Mouse (Mus musculus) adrenal gland, postnatal 4 days (tissue): ENCODE measurements around the gene Lst1. TPM values are rescaled to one million over a fixed set of nuclear protein-coding genes. Genes with fewer than 3 reads are reported as not detected.

Experiments used
- microRNA-seq: library from miRNA; unstranded; fragments of <30 nt; microRNA quantifications from one replicate; pipeline ENCODE4 v1.2.0, GENCODE M21; 2021
- total RNA-seq, 2 experiments: library from RNA; stranded (reverse); gene quantifications; 2 replicates each; pipeline ENCODE4 v1.2.3; 2021

The Lst1 gene
- total RNA-seq, 2 experiments from 2014 or later: 11.0 to 13.5 TPM

Small RNA genes within 50 kb of the gene (microRNA-seq; reads per million reads assigned to microRNA genes)
- not detected for gene Mir6973a
- not detected for gene Mir6974

Other genes with a start within 250 kb of the Lst1 start
- 10 to 100 TPM; 26.9 to 33.2 TPM for gene Hspa1b, start 229.2 kb downstream of the Lst1 start, total RNA-seq
- not detected for gene Gm20481, start 218.5 kb downstream of the Lst1 start, total RNA-seq
- gene Hspa1a, start 216.3 kb downstream of the Lst1 start, total RNA-seq: 10 to 100 TPM; 12.6 to 14.5 TPM
- gene Hspa1l, start 215.7 kb downstream of the Lst1 start, total RNA-seq: 1 to 10 TPM in 1 of 2 experiments, under 1 TPM in 1; 0.39 to 1.3 TPM
- gene Lsm2, start 206.6 kb downstream of the Lst1 start, total RNA-seq: 10 to 100 TPM; 50.5 to 54.8 TPM
- 10 to 100 TPM; 77.9 to 89.1 TPM for gene Vars, start 187.5 kb downstream of the Lst1 start, total RNA-seq
- gene Vwa7, start 171.9 kb downstream of the Lst1 start, total RNA-seq: 1 to 10 TPM; 1.2 to 1.5 TPM
- gene Sapcd1, start 160.4 kb downstream of the Lst1 start, total RNA-seq: 1 to 10 TPM; 3.8 to 4.1 TPM
- 10 to 100 TPM in 1 of 2 experiments, 1 to 10 TPM in 1; 8.2 to 11.0 TPM for gene Msh5, start 141.7 kb downstream of the Lst1 start, total RNA-seq
- gene Clic1, start 138.5 kb downstream of the Lst1 start, total RNA-seq: 100 to 1,000 TPM; 137 to 146 TPM
- 10 to 100 TPM; 55.1 to 67.4 TPM for gene Ddah2, start 129.4 kb downstream of the Lst1 start, total RNA-seq
- under 1 TPM; 0.31 to 0.34 TPM for gene Ly6g6c, start 123.1 kb downstream of the Lst1 start, total RNA-seq
- under 1 TPM; 0.22 to 0.90 TPM for gene Mpig6b, start 122.3 kb downstream of the Lst1 start, total RNA-seq
- not detected for gene Ly6g6e, start 111.5 kb downstream of the Lst1 start, total RNA-seq
- 1 to 10 TPM; 2.0 to 2.4 TPM for gene Ly6g6d, start 110.4 kb downstream of the Lst1 start, total RNA-seq
- gene Ly6g6f, start 102.8 kb downstream of the Lst1 start, total RNA-seq: not detected
- 10 to 100 TPM; 92.8 to 96.8 TPM for gene Abhd16a, start 99.2 kb downstream of the Lst1 start, total RNA-seq
- not detected for gene Ly6g5c, start 80.2 kb downstream of the Lst1 start, total RNA-seq
- 1 to 10 TPM in 1 of 2 experiments, under 1 TPM in 1; 0.62 to 1.4 TPM for gene Ly6g5b, start 73.0 kb downstream of the Lst1 start, total RNA-seq
- gene Gpank1, start 67.0 kb downstream of the Lst1 start, total RNA-seq: 10 to 100 TPM; 14.7 TPM
- gene Csnk2b, start 66.4 kb downstream of the Lst1 start, total RNA-seq: 100 to 1,000 TPM; 199 to 211 TPM
- 10 to 100 TPM; 29.0 to 30.9 TPM for gene D17H6S53E, start 62.1 kb downstream of the Lst1 start, total RNA-seq
- 10 to 100 TPM in 1 of 2 experiments, 1 to 10 TPM in 1; 6.9 to 54.4 TPM for gene Apom, start 56.4 kb downstream of the Lst1 start, total RNA-seq
- gene Bag6, start 53.3 kb downstream of the Lst1 start, total RNA-seq: 100 to 1,000 TPM; 425 to 435 TPM
- 100 to 1,000 TPM; 264 to 295 TPM for gene Prrc2a, start 23.5 kb downstream of the Lst1 start, total RNA-seq
- 10 to 100 TPM in 1 of 2 experiments, 1 to 10 TPM in 1; 9.8 to 10.6 TPM for gene Aif1, start 12.4 kb downstream of the Lst1 start, total RNA-seq
- gene Ltb, start 6.0 kb upstream of the Lst1 start, total RNA-seq: 1 to 10 TPM; 6.6 to 9.3 TPM
- under 1 TPM; 0.42 to 0.76 TPM for gene Tnf, start 13.6 kb upstream of the Lst1 start, total RNA-seq
- gene Lta, start 16.9 kb upstream of the Lst1 start, total RNA-seq: under 1 TPM; 0.73 to 0.78 TPM
- not detected for gene Gm16181, start 32.4 kb upstream of the Lst1 start, total RNA-seq
- gene Atp6v1g2, start 45.2 kb upstream of the Lst1 start, total RNA-seq: 10 to 100 TPM; 11.4 to 12.4 TPM
- 10 to 100 TPM; 25.6 to 26.0 TPM for gene Nfkbil1, start 47.4 kb upstream of the Lst1 start, total RNA-seq
- 100 to 1,000 TPM; 364 to 387 TPM for gene Ddx39b, start 53.3 kb upstream of the Lst1 start, total RNA-seq
- gene H2-D1, start 74.3 kb upstream of the Lst1 start, total RNA-seq: 10 to 100 TPM; 78.4 to 82.3 TPM
- 1 to 10 TPM; 1.2 to 1.6 TPM for gene H2-Q1, start 132.0 kb upstream of the Lst1 start, total RNA-seq
- 1 to 10 TPM; 1.0 to 1.3 TPM for gene H2-Q2, start 153.8 kb upstream of the Lst1 start, total RNA-seq
- 10 to 100 TPM; 26.0 to 26.5 TPM for gene H2-Q4, start 191.2 kb upstream of the Lst1 start, total RNA-seq
- 1 to 10 TPM; 1.9 to 2.3 TPM for gene H2-Q6, start 236.4 kb upstream of the Lst1 start, total RNA-seq